Mouse (Mus musculus): ENCODE results near the gene Cacna1i.

Gene Cacna1i

GRCm38 (mm10) chr15:80335196-80335595 is 48.2 kb downstream of the Cacna1i start:
- DNase-seq = no peak

DNA sequence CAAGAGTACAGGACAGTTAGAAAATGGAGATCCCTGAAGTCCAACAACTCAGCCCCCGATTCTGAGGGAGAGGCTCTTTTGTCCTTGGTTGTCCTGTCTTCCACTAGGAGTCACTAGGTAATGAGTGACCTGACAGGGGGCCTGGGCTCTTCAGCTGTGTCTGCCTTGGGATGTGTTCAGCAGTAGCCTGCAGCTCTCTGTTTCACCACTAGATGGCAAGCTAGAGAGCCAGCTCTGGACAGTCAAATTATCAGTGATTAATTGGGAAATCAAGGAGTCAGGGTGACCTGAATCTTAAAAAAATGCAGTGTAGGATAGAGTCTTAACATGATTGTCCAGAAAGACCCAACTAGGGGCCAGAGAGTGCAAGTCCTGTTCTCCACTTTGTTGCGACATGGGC is 53.3 kb downstream of the Cacna1i start:
- DNase-seq = no peak

GRCm38 (mm10) chr15:80342394-80342793 is 55.4 kb downstream of the Cacna1i start:
- no peak for DNase-seq

GRCm38 (mm10) chr15:80343031-80343430 is 56.0 kb downstream of the Cacna1i start:
- DNase-seq = no peak

- DNase-seq = no peak
Observed at GRCm38 (mm10) chr15:80343731-80344130, 56.7 kb downstream of the Cacna1i start.

GRCm38 (mm10) chr15:80346510-80346909 is 59.5 kb downstream of the Cacna1i start:
- no peak for DNase-seq

- DNase-seq = no peak
Observed at GRCm38 (mm10) chr15:80350431-80350830, 63.4 kb downstream of the Cacna1i start.

- no peak for DNase-seq
Observed at GRCm38 (mm10) chr15:80358798-80359197, 71.8 kb downstream of the Cacna1i start.

DNA sequence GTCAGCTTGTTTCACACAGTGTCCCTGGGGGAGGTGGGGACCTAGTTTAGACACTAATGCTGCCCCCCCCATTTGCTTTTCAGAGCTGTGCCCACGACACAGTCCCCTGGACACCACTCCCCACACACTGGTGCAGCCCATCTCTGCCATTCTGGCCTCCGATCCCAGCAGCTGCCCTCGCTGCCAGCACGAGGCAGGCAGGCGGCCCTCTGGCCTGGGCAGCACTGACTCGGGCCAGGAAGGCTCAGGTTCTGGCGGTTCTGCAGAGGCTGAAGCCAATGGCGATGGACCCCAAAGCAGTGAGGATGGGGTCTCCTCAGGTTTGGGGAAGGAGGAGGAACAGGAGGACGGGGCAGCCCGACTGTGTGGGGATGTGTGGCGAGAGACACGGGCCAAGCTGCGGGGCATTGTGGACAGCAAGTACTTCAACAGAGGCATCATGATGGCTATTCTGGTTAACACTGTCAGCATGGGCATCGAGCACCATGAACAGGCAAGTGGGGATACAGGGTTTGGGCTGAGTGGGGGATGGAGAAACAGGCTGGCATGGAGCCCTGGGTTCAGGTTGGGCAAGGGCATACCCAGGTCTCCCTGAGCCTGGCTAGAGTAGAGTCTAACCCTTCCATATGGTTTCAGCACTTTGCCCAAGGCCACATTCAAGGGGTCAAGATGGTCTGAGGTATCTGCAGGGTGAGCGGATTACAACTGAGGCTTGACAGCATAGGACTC is 74.9 kb downstream of the Cacna1i start:
- no peak for DNase-seq

- DNase-seq = peak; percentile 20
Observed at GRCm38 (mm10) chr15:80362509-80363172, 75.6 kb downstream of the Cacna1i start.

GRCm38 (mm10) chr15:80363821-80364715 is 77.0 kb downstream of the Cacna1i start:
- no peak for DNase-seq

DNA sequence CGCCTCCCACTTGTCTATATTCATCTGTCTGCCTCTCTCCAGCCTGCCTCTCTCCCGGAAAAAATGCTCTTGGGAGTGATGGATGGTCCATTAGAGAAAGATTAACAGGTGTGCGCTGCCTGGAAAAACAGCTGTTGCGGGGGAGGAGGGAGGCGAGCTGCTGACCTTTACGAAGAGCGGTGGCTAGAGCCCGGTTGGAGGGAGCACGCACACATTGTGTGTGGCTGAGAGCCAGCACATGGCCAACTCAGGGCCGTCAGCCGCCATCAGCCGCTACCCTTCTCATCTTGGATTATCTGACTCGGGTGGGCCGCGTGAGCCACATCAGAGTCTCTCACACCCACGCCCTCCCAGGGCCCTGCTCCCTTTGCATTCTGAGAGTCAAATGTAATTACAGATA is 79.9 kb downstream of the Cacna1i start:
- DNase-seq = no peak

DNA sequence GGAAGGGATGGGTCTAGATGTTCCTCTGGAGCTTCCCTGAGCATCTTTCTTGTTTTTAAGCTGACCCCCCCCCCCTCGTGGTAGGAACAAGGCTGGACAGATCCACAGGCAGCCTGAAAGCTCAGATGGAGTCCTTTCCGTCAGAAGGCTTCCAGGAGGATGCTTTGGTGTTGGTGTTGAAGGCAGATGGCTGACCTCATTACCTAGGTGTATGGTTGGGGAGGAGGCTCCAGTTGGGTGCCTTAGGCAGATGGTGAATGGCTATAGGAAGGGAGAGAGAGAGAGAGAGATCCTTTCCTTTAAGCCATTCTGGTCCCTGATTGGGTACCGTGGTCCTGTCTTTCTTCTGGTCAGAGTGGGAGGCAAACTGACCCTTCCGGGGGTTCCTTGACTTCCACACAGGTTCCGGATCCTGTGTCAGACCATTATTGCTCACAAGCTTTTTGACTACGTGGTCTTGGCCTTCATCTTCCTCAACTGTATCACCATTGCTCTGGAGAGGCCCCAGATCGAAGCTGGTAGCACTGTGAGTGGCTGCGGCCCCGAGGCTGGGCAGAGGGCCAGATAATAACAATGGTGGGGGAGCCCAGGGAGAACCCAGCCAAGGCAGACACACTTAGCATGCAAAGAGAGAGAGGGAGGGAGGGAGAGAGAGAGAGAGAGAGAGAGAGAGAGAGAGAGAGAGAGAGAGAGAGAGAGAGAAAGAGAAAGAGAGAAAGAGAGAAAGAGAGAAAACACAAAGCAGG is 86.4 kb downstream of the Cacna1i start:
- DNase-seq = no peak

GRCm38 (mm10) chr15:80374854-80375253 is 87.8 kb downstream of the Cacna1i start:
- no peak for DNase-seq

GRCm38 (mm10) chr15:80387185-80387584 is 100.1 kb downstream of the Cacna1i start:
- DNase-seq = no peak

DNA sequence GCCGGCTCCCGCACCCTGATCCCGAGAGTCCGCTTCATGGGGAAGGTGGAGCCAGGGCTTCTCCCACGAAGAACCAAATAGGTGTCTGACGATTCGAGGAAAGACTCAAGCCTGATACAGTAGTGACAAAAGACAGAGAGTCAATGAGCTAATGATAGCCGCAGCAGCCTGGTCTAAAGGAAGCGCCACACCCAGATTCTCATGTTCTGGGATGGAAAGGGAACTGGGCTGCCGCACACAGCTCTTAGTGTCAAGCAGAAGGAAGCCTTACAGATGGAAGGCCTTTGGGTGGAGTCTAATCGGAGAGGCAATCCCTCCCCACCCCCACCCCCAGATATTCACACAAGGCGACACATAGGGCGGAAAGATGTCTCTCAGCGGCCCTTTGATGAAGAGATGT is 104.8 kb downstream of the Cacna1i start:
- no peak for DNase-seq

GRCm38 (mm10) chr15:80395035-80395434 is 108.0 kb downstream of the Cacna1i start:
- no peak for DNase-seq

GRCm38 (mm10) chr15:80399451-80399850 is 112.4 kb downstream of the Cacna1i start:
- DNase-seq = no peak

DNA sequence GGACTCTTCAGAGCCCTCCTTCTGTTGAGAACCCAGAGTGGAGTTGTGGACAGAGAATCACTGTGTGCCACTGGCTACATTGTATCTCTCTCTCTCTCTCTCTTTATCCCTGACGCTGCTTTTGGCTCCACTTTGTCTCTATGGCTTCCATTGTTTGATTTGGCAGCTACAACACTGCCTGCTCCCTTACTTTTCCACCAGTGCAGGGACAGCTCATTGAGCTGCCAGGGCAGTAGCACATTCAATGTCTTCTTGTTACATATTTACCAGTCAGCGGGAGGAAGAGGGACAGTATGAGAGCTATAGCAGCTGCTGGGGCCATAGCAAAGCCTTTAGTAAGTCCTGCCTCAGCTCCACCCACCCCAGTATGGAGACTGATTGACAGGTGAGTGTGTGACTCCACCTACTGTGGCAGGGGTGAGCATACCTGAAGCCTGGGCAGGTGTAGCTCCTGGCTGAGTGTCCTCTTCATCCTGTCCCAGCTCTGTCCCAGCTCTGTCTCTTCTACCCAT is 114.4 kb downstream of the Cacna1i start:
- DNase-seq = peak; percentile 71

DNA sequence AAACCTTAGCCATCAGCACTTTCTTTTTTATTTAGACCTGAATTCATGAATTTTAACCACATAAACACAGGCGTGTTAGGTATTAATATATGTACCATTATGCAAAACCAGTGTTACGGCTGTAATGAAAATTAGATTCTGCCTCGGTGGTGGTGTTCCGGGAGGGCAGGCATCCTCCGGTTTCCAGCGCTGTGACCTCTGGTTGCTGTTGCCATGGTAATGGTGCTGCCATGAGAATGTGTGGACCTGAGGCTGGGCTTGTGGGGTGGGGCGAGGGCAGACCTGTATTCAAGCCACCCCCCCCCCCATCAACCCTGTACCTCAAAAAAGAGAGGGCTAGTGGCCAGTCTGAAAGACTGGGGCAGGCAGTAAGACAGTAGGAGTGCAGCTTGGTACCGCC is 114.9 kb downstream of the Cacna1i start:
- no peak for DNase-seq

- no peak for DNase-seq
Observed at GRCm38 (mm10) chr15:80407873-80408272, 120.8 kb downstream of the Cacna1i start.

- no peak for DNase-seq
Observed at GRCm38 (mm10) chr15:80410661-80411060, 123.6 kb downstream of the Cacna1i start.

- DNase-seq = no peak
Observed at GRCm38 (mm10) chr15:80413070-80413469, 126.0 kb downstream of the Cacna1i start.
